Mouse (Mus musculus): ENCODE results near the gene Trnt1.
A peak's percentile ranks its signal among the peaks of the same experiment; 100 is the strongest.

DNA sequence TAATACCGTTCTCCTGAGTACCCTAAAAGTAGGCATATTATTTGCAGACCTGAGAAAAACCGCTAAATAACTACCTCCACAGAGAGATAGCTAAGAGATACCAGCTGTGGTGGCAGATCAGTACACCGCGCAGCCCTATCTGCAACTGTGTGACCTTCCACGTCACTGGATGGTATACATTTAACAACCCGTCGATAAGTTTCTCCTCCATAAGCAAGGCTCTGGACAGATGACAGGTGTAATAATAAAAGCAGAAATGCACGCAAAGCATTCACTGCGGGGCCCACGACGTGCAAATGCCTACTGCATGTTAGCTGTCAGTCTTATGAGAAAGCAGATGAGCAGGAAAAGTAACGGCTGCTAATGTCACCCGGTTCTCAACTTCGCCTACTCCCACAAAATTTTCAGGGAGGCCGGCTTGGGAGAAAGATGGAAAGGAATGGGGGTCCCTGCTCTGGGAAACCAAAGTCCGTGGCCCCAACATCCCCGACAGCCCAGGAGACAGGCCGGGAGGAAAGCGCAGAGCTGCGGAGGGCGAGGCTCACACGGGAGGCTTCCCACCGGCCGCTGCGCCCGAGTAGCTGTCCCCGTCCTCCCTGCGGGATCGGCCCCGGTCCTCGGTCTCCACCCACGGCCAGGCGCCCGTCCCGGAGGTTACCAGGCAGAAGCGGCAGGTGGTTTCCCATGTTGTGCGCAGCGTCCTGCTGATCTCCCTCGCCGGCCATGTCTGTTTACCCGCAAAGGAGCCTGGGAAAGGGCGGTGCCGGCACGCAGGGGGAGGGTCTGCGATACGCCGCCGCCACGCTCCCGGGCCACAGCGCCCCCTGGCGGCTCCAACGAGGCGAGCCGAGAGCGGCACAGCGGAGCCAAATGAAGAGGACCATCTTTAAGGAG is 30.7 kb downstream of the Trnt1 start, which contains the start of gene Crbn:
- peak; percentile 99 for TF ChIP-seq CTCF (IDR thresholded peaks at IDR 0.05; ENCODE audit: low read depth)
- TF ChIP-seq EP300 (IDR thresholded peaks at IDR 0.05; ENCODE audit: low read depth), result no peak
